ENCODE assay signal across 10 mouse cellular contexts in the genomic region with DNA sequence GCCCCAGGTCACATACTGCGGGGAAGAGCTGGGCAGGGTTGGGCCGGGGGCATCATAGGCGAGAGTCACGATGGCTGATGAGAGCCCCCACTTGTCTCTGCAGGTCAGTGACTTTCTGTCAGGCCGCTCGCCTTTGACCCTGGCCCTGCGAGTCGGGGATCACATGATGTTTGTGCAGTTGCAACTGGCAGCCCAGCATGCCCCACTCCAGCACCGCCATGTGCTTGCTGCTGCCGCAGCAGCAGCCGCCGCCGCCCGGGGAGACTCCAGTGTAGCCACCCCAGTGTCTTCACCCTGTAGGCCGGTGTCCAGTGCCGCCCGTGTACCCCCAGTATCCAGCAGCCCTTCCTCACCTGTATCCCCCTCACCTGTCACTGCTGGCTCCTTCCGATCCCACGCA. TPM values are rescaled to one million over a fixed set of nuclear protein-coding genes. Genes with fewer than 3 reads are reported as not detected.
DNase-seq lines count a peak whose midpoint lies in the region; ATAC-seq and TF ChIP-seq lines count a peak whose summit lies in the region.
"Had no signal": no experiment of that assay in that cellular context is flagged by ENCODE, and none has a peak within 500 bp of the region (broad histone marks: within the 10 kb centered on the region; RNA-seq: fewer than 3 reads in every experiment).

No protein-coding gene starts in this region.

- ATAC-seq in lung, embryonic 16.5 days (ENCODE audit: low read depth), result no peak
- no peak for ATAC-seq in hindbrain, embryonic 16.5 days
- no peak for ATAC-seq in stomach, postnatal 0 days (ENCODE audit: low FRiP score, low TSS enrichment)
- ATAC-seq in frontal cortex, adult (ENCODE audit: low TSS enrichment), result no peak

- WGBS in lung, embryonic 16.5 days, result 68% methylated on average over 19 of the region's 19 CpGs
- 79% methylated on average over 19 of the region's 19 CpGs for WGBS in hindbrain, embryonic 16.5 days
- WGBS in stomach, postnatal 0 days, result 68% methylated on average over 19 of the region's 19 CpGs

- no peaks in the 10 kb centered on the region for H3K9me3 ChIP-seq in lung, embryonic 16.5 days (ENCODE audit: control insufficient read depth, low read length)
- H3K9me3 ChIP-seq in hindbrain, embryonic 16.5 days (ENCODE audit: control insufficient read depth, low read length), result no peaks in the 10 kb centered on the region
- no peaks in the 10 kb centered on the region for H3K9me3 ChIP-seq in stomach, postnatal 0 days (ENCODE audit: control insufficient read depth, low read length)

- no peak overlapping the region for H3K4me2 ChIP-seq in lung, embryonic 16.5 days (ENCODE audit: low read depth, low read length)
- H3K4me2 ChIP-seq in hindbrain, embryonic 16.5 days (ENCODE audit: low read length), result 0 out of 2 replicates have a peak overlapping the region, but pooled peaks have one; percentile 82
- peak overlapping the region; percentile 92 for H3K4me2 ChIP-seq in stomach, postnatal 0 days (replicated peaks; ENCODE audit: low read depth)

- H3K27ac ChIP-seq in lung, embryonic 16.5 days (ENCODE audit: low read length), result no peak overlapping the region; the same call in 1 of the 2 replicates
- H3K27ac ChIP-seq in hindbrain, embryonic 16.5 days (ENCODE audit: low read depth, low read length), result peak overlapping the region; percentile 98; the same call in 1 of the 2 replicates
- H3K27ac ChIP-seq in stomach, postnatal 0 days (replicated peaks), result peak overlapping the region; percentile 99

- peak overlapping the region; percentile 98; the same call in 1 of the 2 replicates for H3K9ac ChIP-seq in lung, embryonic 16.5 days (ENCODE audit: low read length)
- peak overlapping the region; percentile 95; the same call in 1 of the 2 replicates for H3K9ac ChIP-seq in hindbrain, embryonic 16.5 days (ENCODE audit: low read depth, low read length)
- H3K9ac ChIP-seq in stomach, postnatal 0 days (ENCODE audit: low read length), result peak overlapping the region; percentile 93; the same call in 1 of the 2 replicates

- TF ChIP-seq CTCF in stomach, postnatal 0 days (IDR thresholded peaks at IDR 0.05; ENCODE audit: low read depth), result no peak

- no peak for DNase-seq in lung, postnatal 25 days (ENCODE audit: low spot score)
- peak; percentile 61 for DNase-seq in liver
- DNase-seq in stomach, postnatal 0 days (ENCODE audit: low spot score), result no peak
- DNase-seq in retina, postnatal 1 day, result no peak
- DNase-seq in urinary bladder, adult 2 months (ENCODE audit: low spot score), result no peak
- DNase-seq: thymus, postnatal 36 days had no signal

- no peak for TF ChIP-seq EP300 in stomach, postnatal 0 days (optimal IDR thresholded peaks at IDR 0.05)

- H3K36me3 ChIP-seq in lung, embryonic 16.5 days (ENCODE audit: control insufficient read depth, insufficient read depth, low read length), result peaks cover 48% of the 10 kb centered on the region
- peaks cover 40% of the 10 kb centered on the region for H3K36me3 ChIP-seq in hindbrain, embryonic 16.5 days (ENCODE audit: control insufficient read depth, insufficient read depth, low read length)
- H3K36me3 ChIP-seq in stomach, postnatal 0 days (ENCODE audit: control insufficient read depth, insufficient read depth, low read length), result peaks cover 36% of the 10 kb centered on the region

- no peak overlapping the region for H3K4me3 ChIP-seq in lung, embryonic 16.5 days (ENCODE audit: low read length)
- H3K4me3 ChIP-seq in hindbrain, embryonic 16.5 days (ENCODE audit: low read length), result peak overlapping the region; percentile 81; the same call in 1 of the 2 replicates
- no peak overlapping the region for H3K4me3 ChIP-seq in stomach, postnatal 0 days (ENCODE audit: low read depth, low read length)

- H3K27me3 ChIP-seq in lung, embryonic 16.5 days (ENCODE audit: control insufficient read depth, insufficient read depth, low read depth, low read length), result no peaks in the 10 kb centered on the region
- no peaks in the 10 kb centered on the region for H3K27me3 ChIP-seq in hindbrain, embryonic 16.5 days (replicated peaks; ENCODE audit: control insufficient read depth, insufficient read depth, low read length)
- H3K27me3 ChIP-seq in stomach, postnatal 0 days (ENCODE audit: control insufficient read depth, insufficient read depth, low read length), result no peaks in the 10 kb centered on the region
- H3K27me3 ChIP-seq: Patski had no signal

- H3K4me1 ChIP-seq in lung, embryonic 16.5 days (replicated peaks; ENCODE audit: control insufficient read depth, insufficient read depth, low read length), result peaks cover 72% of the 10 kb centered on the region
- peaks cover 43% of the 10 kb centered on the region for H3K4me1 ChIP-seq in hindbrain, embryonic 16.5 days (ENCODE audit: control insufficient read depth, insufficient read depth, low read depth, low read length)
- H3K4me1 ChIP-seq in stomach, postnatal 0 days (replicated peaks; ENCODE audit: control insufficient read depth, insufficient read depth), result peaks cover 22% of the 10 kb centered on the region

RNA-seq across cellular contexts. Expression of gene Midn, which starts 5.6 kb away (rescaled TPM):
- 11.8 and 12.9 TPM in 2 replicates for polyA plus RNA-seq in lung, embryonic 16.5 days (2015; fragmentation: Nextera tagmentation; extraction: Ambion mirVana)
- polyA plus RNA-seq in hindbrain, embryonic 16.5 days (2015; fragmentation: Nextera tagmentation; extraction: Ambion mirVana), result 16.0 and 16.1 TPM in 2 replicates
- 8.5 and 9.6 TPM in 2 replicates for polyA plus RNA-seq in stomach, postnatal 0 days (2015; fragmentation: Nextera tagmentation; extraction: Ambion mirVana)
- 21.2 and 30.5 TPM in 2 replicates for polyA plus RNA-seq in urinary bladder, adult 2 months (2012; rRNA removed)

RNA-seq across cellular contexts. Expression of gene Cirbp, which starts 12.1 kb away (rescaled TPM):
- 73.4 and 83.4 TPM in 2 replicates for polyA plus RNA-seq in lung, embryonic 16.5 days (2015; fragmentation: Nextera tagmentation; extraction: Ambion mirVana)
- 288 and 311 TPM in 2 replicates for polyA plus RNA-seq in hindbrain, embryonic 16.5 days (2015; fragmentation: Nextera tagmentation; extraction: Ambion mirVana)
- polyA plus RNA-seq in stomach, postnatal 0 days (2015; fragmentation: Nextera tagmentation; extraction: Ambion mirVana), result 237 and 244 TPM in 2 replicates
- polyA plus RNA-seq in urinary bladder, adult 2 months (2012; rRNA removed), result 249 and 276 TPM in 2 replicates

RNA-seq across cellular contexts. Expression of gene Cbarp, which starts 13.1 kb away (rescaled TPM):
- polyA plus RNA-seq in lung, embryonic 16.5 days (2015; fragmentation: Nextera tagmentation; extraction: Ambion mirVana), result 3.9 and 5.6 TPM in 2 replicates
- polyA plus RNA-seq in hindbrain, embryonic 16.5 days (2015; fragmentation: Nextera tagmentation; extraction: Ambion mirVana), result 98.8 and 130 TPM in 2 replicates
- 4.2 and 4.3 TPM in 2 replicates for polyA plus RNA-seq in stomach, postnatal 0 days (2015; fragmentation: Nextera tagmentation; extraction: Ambion mirVana)
- 9.2 and 12.2 TPM in 2 replicates for polyA plus RNA-seq in urinary bladder, adult 2 months (2012; rRNA removed)

RNA-seq across cellular contexts. Expression of gene Atp5d, which starts 15.3 kb away (rescaled TPM):
- polyA plus RNA-seq in lung, embryonic 16.5 days (2015; fragmentation: Nextera tagmentation; extraction: Ambion mirVana), result 534 and 552 TPM in 2 replicates
- polyA plus RNA-seq in hindbrain, embryonic 16.5 days (2015; fragmentation: Nextera tagmentation; extraction: Ambion mirVana), result 554 and 581 TPM in 2 replicates
- 679 and 705 TPM in 2 replicates for polyA plus RNA-seq in stomach, postnatal 0 days (2015; fragmentation: Nextera tagmentation; extraction: Ambion mirVana)
- 367 and 372 TPM in 2 replicates for polyA plus RNA-seq in urinary bladder, adult 2 months (2012; rRNA removed)

RNA-seq across cellular contexts. Expression of gene 1600002K03Rik, which starts 19.0 kb away (rescaled TPM):
- polyA plus RNA-seq in lung, embryonic 16.5 days (2015; fragmentation: Nextera tagmentation; extraction: Ambion mirVana), result 12.2 and 13.6 TPM in 2 replicates
- 9.4 and 10.1 TPM in 2 replicates for polyA plus RNA-seq in hindbrain, embryonic 16.5 days (2015; fragmentation: Nextera tagmentation; extraction: Ambion mirVana)
- polyA plus RNA-seq in stomach, postnatal 0 days (2015; fragmentation: Nextera tagmentation; extraction: Ambion mirVana), result 13.9 and 14.1 TPM in 2 replicates
- polyA plus RNA-seq in urinary bladder, adult 2 months (2012; rRNA removed), result 18.4 and 21.5 TPM in 2 replicates
